Mouse (Mus musculus): Measurements from ENCODE around the gene Fkbp6.

The Fkbp6 gene

DNA sequence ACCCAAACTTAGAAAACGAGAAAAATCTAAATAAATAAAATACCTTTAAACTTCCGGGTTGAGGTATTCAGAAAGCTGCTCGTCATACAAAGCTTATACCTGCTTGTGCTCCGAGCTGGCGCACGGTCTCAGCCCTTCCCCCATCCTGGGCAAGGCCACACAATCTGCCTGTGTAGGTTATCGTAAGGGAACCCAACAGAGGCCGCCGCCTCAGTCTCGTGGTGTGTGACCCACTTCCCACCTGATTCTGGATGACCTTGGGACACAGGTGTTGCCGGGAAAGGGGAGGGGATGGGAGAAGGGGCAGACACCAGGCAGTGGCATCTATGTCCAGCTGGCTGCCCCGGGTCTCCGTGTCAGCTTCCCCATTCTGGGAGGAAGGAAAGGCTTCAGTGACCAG lies 1.8 kb upstream of the Fkbp6 start:
- no peak for DNase-seq (ENCODE audit: low spot score in 2 of 2)

DNA sequence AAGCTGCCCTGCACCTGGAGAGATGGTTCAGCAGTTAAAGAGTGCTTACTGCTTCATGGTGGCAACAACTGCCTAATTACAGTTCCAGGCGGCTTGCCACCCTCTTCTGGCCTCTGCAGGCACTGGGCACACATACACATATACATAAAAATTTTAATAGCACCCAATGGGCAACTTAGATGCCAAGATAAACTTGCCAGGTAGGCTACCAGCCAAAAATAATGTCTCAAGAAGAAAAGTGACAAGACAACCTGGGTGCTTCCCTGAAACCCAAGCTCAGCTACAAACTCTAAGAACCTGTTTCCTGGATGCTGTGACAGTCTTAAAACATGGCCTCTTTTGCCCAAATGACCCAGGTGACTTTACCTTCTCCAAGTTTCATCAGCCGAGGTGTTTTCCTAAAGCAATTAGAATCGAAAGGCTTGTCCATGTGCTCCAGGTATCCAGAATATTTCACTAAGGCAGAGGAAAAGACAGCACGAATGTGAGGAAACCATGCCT lies 2.3 kb downstream of the Fkbp6 start:
- no peak for DNase-seq (ENCODE audit: low spot score in 2 of 2)

DNA sequence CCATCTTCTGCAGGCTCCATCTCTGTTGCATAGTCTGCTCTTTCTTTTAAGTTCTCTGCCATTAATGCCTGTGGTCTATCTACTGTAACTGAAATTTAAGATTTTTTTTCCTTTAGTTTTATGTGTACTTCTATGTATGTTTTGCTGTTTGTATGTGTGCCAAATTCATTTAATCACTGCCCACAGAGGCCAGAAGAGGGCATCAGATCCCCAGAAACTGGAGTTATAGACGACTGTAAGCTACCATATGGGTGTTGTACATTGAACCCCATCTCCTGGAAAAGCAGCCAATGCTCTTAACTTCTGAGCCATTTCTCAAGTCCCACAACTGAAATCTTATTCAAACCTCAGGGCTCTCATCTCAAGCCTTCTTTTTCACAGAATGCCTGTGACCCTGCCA lies 3.4 kb downstream of the Fkbp6 start:
- no peak for DNase-seq (ENCODE audit: low spot score in 2 of 2)

DNA sequence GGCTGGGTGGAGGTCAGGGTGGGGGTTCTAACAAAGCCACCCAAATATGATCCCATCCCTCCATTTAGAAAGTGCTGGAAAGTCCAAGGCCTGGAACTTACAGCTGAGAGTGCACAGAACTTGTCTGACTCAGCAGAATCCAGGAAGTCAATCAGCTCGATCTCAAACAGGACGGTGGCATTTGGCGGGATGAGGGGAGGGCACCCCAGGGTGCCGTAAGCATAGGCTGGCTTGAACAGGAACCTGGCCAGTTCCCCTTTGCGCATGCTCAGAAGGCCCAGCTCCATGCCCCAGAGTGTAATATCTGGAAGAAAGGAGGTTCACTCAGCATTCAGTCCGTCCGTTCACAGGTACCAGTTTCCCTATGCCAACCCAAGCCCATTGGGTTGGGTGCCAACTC lies 3.9 kb downstream of the Fkbp6 start:
- DNase-seq (ENCODE audit: low spot score in 2 of 2): no peak

DNA sequence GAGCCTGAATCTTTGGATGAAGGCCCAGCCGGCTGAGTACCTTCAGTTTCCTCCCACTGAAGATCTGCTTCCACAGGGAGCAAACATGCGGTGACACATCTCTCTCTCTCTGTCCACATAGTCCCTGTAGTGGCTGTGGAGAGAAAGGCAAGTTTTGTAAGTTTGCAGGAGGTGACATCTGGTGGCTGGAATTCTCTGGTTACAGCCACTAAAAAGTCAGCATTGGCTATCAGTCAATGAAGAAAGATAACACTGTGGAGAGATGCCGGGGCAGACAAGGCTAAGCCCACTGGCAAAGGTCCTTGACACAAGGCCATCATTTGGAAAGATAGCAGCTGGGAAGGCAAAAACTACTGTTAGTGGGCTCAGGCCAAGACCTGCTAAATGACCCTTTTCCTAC lies 12.3 kb downstream of the Fkbp6 start:
- no peak for DNase-seq (ENCODE audit: low spot score in 2 of 2)

DNA sequence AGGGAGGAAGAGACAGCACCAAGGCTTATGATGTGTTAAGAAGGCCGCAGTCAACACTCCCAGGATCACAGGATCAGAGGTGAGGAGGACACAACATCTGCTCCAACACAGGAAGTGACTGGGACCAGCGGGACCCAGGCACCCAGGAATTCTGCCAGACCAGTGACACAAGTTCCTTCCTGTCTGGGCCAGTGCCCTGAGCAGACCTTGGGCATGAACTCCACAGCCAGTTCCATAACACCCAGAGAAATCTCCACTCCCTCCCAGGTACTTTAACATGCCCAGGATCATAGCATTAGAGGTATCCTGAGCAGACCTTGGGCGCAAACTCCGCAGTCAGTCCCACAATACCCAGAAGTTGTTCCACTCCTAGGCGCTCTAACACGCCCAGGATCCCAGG lies 18.7 kb downstream of the Fkbp6 start:
- DNase-seq (ENCODE audit: low spot score in 2 of 2): no peak

DNA sequence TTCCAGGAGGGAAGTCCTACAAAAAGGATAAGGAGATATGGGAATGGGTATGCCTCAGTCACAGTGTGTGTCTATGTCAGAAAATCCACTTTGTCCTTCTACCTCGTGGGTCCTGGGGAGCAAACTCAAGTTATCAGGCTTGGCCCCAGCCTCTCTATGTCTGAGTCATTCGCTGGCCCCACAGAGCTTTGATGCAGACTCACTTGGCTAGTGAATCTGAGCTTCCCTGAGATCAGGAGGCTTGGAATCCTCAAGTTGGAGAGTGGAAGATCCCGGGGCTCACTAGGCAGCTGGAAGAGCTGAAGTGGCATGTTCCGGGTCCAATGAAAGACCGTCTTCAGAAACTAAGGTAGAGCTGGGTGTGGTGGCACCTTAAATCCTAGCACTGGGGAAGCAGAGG lies 19.6 kb downstream of the Fkbp6 start:
- DNase-seq (ENCODE audit: low spot score in 2 of 2): no peak

DNA sequence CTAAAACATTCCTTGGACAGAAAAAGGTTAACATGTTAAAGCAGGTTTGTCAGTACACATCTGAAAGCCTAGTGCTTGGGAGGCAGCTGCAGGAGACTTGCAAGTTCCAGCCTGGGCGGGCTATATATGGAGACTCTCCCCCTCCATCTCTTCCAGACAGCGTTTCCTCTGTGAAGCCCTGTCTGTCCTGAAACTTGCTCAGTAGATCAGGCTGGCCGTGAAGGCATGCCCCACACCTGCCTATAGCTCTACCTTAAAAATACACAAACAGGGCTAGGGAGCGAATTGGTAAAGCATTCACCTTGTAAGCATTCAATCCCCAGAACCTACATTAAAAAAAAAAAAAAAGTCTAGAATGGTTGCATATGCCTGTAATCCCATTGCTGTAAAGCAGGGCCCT lies 20.4 kb downstream of the Fkbp6 start:
- DNase-seq (ENCODE audit: low spot score in 2 of 2): no peak

DNA sequence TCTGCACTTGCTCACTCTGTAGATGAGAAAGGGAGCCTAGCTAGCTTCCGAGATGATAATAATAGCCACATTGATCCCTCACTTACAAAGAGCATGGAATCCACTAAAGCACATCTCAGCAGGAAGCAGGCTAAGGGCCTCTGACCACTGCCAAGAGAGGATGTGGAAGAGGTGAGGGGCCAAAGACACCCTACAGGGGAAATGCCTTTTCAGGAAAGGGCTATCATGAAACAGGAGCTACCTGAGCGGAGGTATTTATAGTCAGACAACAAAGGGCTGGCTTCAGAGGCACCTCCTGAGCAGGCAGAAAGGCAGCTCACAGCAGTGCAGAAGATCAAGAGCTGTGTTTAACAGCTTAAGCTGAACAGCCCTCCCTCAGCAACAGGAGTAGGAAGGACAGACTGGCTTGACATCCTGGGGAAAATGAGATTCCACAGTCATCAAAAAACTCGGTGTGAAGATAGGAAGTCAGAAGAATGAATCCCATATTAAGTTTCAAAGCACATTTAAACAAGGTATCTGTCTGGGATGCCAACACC lies 23.7 kb downstream of the Fkbp6 start:
- no peak for DNase-seq (ENCODE audit: low spot score in 2 of 2)

DNA sequence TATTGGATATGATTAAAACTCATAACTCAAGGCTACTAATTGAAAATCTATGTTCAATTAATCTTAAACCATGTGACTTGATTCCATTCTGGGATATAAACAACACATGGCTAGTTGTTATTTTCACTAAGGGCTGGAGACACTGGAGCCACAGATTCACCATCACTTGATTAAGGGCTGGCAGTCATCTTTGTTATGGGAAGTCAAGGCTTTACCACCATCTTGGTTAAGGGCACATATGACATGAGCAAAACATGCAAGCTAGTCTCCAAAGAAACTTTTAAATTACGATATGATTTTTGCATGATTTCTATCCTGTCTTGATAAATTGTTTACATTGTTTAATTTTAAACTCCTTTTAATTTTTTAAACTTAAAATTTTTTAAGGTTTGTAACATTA lies 27.6 kb downstream of the Fkbp6 start:
- no peak for DNase-seq (ENCODE audit: low spot score in 2 of 2)

DNA sequence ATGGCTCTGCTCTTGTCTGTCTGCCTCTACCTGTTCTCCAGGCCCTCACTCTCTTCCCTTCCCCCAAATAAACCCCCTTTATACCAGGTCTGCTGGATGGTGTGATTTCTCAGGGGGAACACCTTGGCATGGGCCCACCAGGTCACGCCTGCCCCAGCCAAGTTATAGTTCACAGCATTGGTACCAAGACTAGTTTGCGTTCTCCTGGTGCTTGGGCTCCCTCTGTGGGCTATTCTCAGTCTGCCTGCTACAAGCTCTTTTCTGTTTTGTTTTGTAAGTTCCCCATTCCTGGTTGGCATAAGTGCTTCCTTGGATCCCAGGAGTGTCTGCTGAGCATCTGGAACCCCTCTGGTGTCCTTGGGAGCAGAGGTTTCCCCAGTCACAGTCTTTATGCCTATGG lies 30.0 kb downstream of the Fkbp6 start:
- DNase-seq (ENCODE audit: low spot score in 2 of 2): no peak

DNA sequence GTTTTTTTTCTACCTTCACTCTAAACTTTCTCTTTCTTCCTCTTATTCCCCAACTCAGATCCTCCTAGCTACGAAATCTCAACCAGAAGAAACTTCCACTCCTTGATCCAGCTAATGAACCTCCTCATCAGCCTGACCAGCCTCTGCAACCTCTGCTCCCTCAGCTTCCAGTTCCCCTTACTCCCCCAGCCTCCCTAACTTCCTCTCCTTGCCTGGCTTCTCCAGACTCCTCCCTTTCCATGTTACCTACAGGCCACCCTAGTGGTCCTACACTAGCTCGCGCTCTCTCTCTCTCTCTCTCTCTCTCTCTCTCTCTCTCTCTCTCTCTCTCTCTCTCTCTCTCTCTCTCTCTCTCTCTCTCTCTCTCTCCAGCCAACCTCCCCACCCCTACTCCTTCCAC lies 33.7 kb downstream of the Fkbp6 start:
- DNase-seq (ENCODE audit: low spot score in 2 of 2): no peak

DNA sequence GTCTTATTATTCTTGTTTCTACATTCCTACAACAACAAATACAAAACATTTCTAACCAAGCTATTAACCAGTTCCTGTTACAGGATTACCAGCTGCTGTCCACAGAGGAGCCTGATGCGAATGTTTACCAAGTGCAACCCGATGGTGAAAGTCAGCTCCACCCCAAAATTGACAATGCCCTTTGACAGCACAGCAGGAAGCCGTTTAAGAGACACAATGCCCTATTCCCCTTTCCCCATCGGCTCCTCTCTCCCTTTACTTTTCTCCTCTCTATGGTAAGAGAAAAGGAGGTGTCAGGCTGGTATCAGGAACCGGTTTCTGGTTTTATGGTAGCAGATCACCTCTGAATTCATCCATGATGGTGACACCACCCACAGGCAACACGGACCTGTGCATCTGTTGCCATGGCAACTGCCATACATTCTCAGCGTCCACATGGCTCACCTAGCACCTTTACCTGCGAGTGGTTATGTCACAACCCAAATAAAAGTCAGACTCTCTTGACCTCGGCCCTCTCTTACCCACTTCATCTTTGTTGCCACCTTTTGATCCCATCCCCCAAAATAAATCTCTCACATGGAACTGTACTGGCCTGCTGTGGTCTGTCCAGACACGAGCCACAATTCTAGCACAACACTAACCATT lies 43.4 kb downstream of the Fkbp6 start:
- DNase-seq (ENCODE audit: low spot score in 2 of 2): no peak

DNA sequence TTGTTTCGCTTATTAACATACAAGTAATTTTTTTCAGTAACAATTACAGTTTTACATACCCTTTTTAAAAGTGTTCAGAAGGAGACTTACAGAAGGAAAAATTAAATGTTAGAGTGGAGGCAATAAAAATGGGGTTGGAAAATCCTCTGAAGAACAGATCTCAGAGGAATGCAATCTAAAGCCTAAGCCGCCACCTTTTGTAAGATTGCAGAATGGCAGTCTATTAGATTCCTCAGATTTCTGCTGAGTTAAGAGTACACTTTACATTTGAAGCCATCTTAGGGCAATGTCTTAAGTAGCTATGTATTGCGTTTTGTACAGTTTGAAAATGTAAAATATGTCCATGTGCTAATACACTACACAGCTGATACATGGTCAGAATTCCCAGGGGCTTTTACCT lies 47.4 kb downstream of the Fkbp6 start:
- DNase-seq (ENCODE audit: low spot score in 2 of 2): no peak

DNA sequence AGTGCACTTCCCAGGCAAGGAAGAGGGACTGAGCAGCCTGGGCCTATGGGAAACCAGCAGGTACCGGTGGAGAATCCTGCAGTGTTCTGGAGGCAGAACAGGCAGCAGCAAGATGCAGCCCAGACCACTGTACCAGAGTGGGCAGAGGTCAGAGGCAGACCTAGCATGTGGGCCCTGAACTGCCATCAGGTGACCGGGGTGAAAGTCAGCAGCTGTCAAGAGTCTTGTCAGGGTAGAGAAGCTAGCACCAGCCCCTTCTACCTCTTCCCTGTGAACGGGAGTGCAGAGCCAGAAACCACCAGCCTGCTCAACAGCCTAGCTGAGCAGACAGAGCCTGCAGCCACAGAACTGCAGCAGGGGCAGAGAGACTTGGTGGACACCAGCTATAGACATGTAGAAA lies 47.9 kb downstream of the Fkbp6 start:
- no peak for DNase-seq (ENCODE audit: low spot score in 2 of 2)

DNA sequence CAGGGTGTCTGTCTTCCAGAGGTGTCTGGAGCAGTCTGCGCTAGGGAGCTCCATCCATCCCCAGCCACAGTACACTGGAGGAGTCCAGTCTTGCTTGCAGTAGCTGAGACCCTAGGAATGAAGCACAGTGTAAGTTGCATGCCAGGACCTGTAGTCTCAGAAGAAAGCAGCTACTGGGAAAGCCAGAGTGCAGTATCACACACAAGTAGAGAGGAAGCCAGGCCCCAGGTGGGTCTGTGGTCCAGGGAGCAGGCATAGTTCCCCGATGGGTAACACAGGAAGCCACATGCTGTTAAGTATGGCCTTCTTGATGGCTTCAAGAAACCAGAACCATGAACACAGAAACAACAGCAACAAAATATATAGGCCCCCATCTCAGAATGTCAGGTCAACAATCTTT lies 57.8 kb downstream of the Fkbp6 start:
- DNase-seq (ENCODE audit: low spot score in 2 of 2): no peak

DNA sequence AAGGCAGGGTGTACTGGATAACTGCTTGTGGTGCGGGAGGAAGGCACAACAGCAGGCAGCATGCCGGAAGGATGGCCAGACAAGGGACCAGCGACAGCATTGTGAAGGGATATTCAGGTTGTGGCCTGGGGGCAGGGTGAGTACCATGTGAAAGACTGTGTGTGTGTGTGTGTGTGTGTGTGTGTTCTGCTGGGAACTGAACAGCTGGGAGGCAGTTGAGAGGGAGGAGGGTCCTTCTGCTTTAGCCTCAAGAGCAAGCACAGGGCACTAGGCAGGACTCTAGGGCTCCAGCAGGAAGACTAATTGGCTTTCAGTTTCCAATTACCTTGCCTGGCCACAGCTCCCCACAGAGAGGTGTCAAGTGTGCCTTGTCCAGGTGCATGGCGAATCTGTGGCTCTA lies 58.7 kb downstream of the Fkbp6 start:
- DNase-seq (ENCODE audit: low spot score in 2 of 2): no peak

DNA sequence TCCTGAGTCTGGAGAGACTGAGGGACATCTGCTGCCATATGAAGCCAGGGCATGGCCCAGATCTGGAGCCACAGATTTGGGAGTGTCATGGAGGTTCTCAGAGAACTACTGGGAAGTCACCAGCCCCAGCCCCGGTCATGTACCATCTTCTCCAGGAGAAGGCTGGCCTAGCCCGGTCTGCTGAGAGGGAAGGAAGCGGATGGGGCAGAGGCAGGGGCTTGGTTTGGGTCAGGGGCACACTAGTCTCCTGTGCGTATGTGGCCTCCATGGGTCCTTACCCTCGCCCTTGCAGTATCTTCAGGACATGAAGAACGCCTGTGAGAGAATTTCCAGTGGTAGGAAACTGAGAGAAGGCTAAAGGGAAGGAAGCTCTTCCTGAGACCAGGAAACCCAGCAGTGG lies 59.1 kb downstream of the Fkbp6 start:
- no peak for DNase-seq (ENCODE audit: low spot score in 2 of 2)

DNA sequence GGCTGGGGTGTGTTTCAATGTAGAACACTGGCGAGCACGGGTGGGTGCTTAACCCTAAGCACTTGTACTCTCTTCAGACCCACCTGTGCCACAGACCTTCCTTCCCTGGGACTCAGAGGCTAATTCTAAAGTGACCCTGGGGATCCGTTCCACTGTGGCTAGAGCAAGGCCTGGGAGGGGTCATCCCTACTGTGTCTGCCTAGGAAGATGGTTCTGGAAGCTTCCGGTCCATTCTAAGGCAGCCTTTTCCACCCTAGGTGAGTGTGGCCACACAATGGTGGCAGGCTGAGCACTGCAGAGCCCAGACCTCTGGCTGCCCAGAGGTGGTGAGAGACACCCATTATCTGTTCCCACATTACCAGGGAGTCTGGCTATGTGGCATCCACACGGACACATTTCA lies 62.9 kb downstream of the Fkbp6 start:
- no peak for DNase-seq (ENCODE audit: low spot score in 2 of 2)

DNA sequence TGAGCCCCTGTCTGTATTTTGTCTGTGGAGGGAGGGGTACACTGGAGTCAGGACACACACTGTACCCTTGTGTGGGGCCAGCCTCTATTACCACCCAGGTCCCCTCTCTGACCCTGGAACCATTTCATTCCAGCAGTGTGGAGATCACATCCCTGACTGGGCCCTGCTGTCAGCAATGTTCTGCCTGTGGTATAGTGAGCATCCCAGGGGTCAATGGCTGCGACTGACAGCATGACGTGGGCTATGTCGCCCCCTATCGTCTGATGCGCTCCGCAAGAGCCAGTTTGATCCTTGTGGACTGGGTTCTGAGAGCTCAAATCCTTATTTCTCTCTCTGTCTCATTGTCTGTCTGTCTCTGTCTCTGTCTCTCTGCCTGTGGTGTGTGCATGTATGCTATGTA lies 63.7 kb downstream of the Fkbp6 start:
- DNase-seq (ENCODE audit: low spot score in 2 of 2): peak; percentile 17 to 57

DNA sequence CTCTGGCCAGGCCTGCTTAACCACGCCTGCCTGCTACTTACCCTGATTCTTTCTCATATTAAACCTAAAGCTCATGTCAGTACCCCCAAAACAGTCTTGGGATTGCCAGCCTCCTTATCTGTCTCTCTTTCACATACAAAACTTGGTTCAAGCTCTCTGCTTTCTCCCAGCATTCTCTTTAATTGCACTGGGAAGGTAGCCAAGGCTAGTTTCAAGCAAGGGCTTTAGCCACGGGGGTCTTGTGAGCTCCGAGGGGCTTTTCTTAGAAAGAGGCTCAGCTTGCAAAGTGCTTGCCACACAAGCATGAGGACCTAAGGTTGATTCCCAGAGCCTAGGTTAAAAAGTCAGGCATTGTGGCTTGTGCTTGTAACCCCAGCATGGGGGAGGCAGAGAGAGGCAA lies 64.6 kb downstream of the Fkbp6 start:
- no peak for DNase-seq (ENCODE audit: low spot score in 2 of 2)

DNA sequence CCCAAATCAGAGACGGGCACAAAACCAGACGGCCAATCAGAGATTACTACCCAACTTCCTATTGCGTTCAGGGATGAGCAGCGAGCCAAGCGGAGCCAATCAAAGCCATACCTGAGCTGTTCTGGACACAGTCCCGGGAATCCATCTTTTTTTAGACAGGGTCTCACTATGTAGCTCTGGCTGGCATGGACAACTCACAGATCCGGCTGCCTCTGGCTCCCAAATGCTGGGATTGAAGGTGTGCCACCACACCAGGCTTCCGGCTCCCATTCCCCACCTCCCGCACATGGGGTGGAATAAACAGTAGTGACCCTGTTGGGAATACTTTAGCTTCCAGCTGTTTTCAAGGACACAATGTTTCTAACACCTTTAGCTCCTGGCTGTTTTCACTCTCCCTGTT lies 69.6 kb downstream of the Fkbp6 start:
- no peak for DNase-seq (ENCODE audit: low spot score in 2 of 2)

DNA sequence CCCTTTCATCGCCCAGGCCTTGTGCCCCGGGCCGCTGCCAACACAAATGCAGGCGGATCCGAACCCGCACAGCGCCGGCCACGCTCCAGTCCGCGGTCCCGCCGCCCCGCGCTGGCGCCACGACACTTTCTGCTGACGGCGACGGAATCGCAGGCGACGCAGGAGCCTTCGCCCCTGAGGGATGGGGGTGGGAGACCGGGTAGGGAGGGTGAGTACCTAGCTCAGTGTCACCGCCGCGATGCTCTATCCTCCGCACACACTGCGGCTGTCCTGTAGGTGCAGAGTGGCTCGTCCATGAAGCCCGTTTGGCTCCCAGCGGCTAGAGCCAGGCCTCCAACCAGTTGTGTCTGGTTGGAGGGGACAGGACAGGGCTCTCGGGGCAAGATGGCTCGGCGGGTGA lies 73.2 kb downstream of the Fkbp6 start:
- DNase-seq (ENCODE audit: low spot score in 2 of 2): no peak
